Mouse (Mus musculus) liver, embryonic 14.5 days (tissue): ENCODE data around the gene Rnf121.

Experiments used
- CTCF ChIP-seq: IDR thresholded peaks from 2 replicates; pipeline ENCODE4 v1.5.1; 2016; ENCODE audit warnings: antibody characterized with exemption, low read depth, control low read depth
- EP300 ChIP-seq: IDR thresholded peaks from 2 replicates; pipeline ENCODE4 v1.6.1; 2016; ENCODE audit warnings: antibody characterized with exemption, low read depth

GRCm38 (mm10) chr7:102016936-102017335 lies 48.3 kb downstream of the Rnf121 start:
- TF ChIP-seq CTCF, result no peak
- TF ChIP-seq EP300, result no peak
